Mouse (Mus musculus) embryonic stem cell, embryonic (primary cell): Measurements from ENCODE around the gene Gm8265.
"Not testable (repeated sequence)": the region's sequence is repeated elsewhere in the genome, so short reads cannot be mapped to it uniquely, and the experiment has no call there.

Experiments used
- CTCF ChIA-PET, 4 experiments: fragments of 300-600 bp in 2 of 4; fragments of 350-600 bp in 2 of 4; sonication (Branson Sonifier 250); formaldehyde crosslinking; loops; one replicate each; lab custom pipeline; 2022; ENCODE audit warnings: inconsistent platforms in 2 of 4; lab: Charles Lee
- POLR2A ChIA-PET, 4 experiments: fragments of 300-600 bp in 2 of 4; fragments of 350-600 bp in 2 of 4; sonication (Branson Sonifier 250); formaldehyde crosslinking; loops; one replicate each; lab custom pipeline; 2022; ENCODE audit warnings: antibody characterized with exemption in 4 of 4, inconsistent platforms in 1 of 4; lab: Charles Lee

The Gm8265 gene

DNA sequence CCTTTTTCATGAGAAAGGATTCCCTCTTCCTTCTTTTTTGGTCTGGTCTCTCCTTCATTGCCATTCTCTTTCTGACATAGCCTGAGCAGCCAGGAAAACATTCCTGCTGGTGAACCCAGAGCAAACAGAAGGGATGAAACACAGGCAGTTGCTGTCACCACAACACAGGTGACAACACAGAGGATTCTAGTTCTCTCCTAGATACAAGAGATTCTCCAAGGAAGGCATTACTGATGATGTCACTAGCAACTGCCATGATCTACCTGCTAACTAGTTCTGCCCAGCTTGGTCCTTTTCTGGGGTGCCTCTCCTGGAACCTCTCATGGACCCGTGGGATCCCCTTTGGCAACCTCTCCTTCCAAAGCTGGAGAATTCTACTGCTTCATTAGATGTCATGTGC lies at the start of gene Gm8265:
TSS of gene Gm8265 (minus strand) at position 101 of the 400 bp plus-strand sequence.
- CTCF ChIA-PET, POLR2A ChIA-PET: not testable (repeated sequence)
